Comparison of ENCODE assay signal across 7 mouse cellular contexts in genomic region chr2:92185062-92185765, GRCm38 (mm10).
DNase-seq lines count a peak whose midpoint lies in the region; ATAC-seq lines count a peak whose summit lies in the region.

No protein-coding gene starts in this region.

- peaks cover 43% of the 10 kb centered on the region for H3K4me1 ChIP-seq in limb, embryonic 13.5 days
- H3K4me1 ChIP-seq in midbrain, embryonic 15.5 days = peaks cover 38% of the 10 kb centered on the region

- H3K27me3 ChIP-seq in limb, embryonic 13.5 days = no peaks in the 10 kb centered on the region
- no peaks in the 10 kb centered on the region for H3K27me3 ChIP-seq in midbrain, embryonic 15.5 days (replicated peaks)

- H3K36me3 ChIP-seq in limb, embryonic 13.5 days = no peaks in the 10 kb centered on the region
- no peaks in the 10 kb centered on the region for H3K36me3 ChIP-seq in midbrain, embryonic 15.5 days (replicated peaks)

- H3K4me3 ChIP-seq in limb, embryonic 13.5 days = peak overlapping the region; percentile 77
- H3K4me3 ChIP-seq in midbrain, embryonic 15.5 days = peak overlapping the region; percentile 73

- DNase-seq in cerebellum, postnatal 25 days = peak; percentile 63 to 65
- DNase-seq in gastrocnemius, postnatal 25 days = peak; percentile 36
- peak; percentile 41 to 56 for DNase-seq in spleen, postnatal 36 days (ENCODE audit: low spot score in 2 of 2)

- H3K27ac ChIP-seq in limb, embryonic 13.5 days = peak overlapping the region; percentile 100
- H3K27ac ChIP-seq in midbrain, embryonic 15.5 days = peak overlapping the region; percentile 99

- ATAC-seq in activated CD4-positive, CD25-positive, alpha-beta regulatory T cell, adult 4 months = peak; percentile 40
- peak; percentile 41 for ATAC-seq in inflammation-experienced regulatory T-cells, adult 6 months
- ATAC-seq in limb, embryonic 13.5 days (ENCODE audit: low FRiP score, low read depth) = peak; percentile 33; the same call in 1 of the 2 replicates
- peak; percentile 10; the same call in 1 of the 2 replicates for ATAC-seq in midbrain, embryonic 15.5 days (replicated peaks)

- no peaks in the 10 kb centered on the region for H3K9me3 ChIP-seq in limb, embryonic 13.5 days
- no peaks in the 10 kb centered on the region for H3K9me3 ChIP-seq in midbrain, embryonic 15.5 days

- WGBS in limb, embryonic 13.5 days = under 1% methylated on average over 32 of the region's 47 CpGs
- under 1% methylated on average over 46 of the region's 47 CpGs for WGBS in midbrain, embryonic 15.5 days

- H3K9ac ChIP-seq in limb, embryonic 13.5 days = peak overlapping the region; percentile 90
- H3K9ac ChIP-seq in midbrain, embryonic 15.5 days = peak overlapping the region; percentile 77

- H3K4me2 ChIP-seq in limb, embryonic 13.5 days (replicated peaks) = peak overlapping the region; percentile 80
- peak overlapping the region; percentile 89 for H3K4me2 ChIP-seq in midbrain, embryonic 15.5 days

Comparison
In these comparisons a context has a peak if more than half of its experiments do, and no peak if none do; other contexts are left out.
1. Peak in every context shown above with its lines: DNase-seq, ATAC-seq, H3K4me3 ChIP-seq and H3K27ac ChIP-seq.